Mouse (Mus musculus) bone marrow, adult 2 months (tissue): Measurements from ENCODE around the gene Armc2.

Source experiments
- CTCF ChIP-seq: fragments of 200-500 bp; IDR thresholded peaks from 2 replicates; pipeline ENCODE4 v1.5.1; 2011; ENCODE audit warnings: low read length, control low read depth; ENCODE audit not compliant: control insufficient read depth, insufficient read depth
- POLR2A ChIP-seq: fragments of 200-500 bp; IDR thresholded peaks from 2 replicates; pipeline ENCODE4 v1.6.1; 2011; ENCODE audit warnings: low read depth, mild to moderate bottlenecking, control low read depth, low read length, borderline replicate concordance; ENCODE audit not compliant: control insufficient read depth

DNA sequence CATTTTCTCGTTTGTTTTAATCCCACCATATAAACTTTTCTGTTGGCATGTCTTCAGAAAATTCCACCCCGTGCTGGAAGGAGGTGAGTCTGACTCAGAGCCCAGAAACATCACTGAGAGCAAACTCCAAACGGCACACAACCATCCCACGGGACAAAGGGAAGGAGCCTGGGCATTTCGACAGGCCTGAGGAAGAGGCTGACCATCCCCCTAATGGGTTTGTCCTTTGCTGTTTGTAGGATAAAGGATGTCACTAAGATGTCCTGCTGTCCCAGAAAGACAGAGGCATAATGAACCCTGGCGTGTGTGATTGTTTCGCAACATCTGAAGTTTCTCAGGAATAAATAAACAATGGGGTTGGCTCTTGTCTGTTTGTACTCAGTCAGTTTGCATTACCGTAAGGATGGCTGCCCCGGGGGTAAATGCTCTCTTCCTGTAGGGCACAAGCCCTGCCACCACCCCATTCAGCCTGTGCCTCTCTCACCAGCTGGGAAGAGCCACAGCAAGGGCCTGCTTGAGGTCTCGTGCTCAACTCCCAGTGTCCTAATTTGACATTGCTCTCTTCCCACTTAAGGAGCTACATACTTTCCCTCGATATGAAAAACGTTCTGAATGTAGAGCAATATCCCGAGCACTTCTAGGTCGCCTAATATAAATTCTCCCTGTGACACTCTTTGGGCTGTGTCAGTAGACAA lies 26.7 kb downstream of the Armc2 start:
- TF ChIP-seq POLR2A (no peak), CTCF (no peak)
